Mouse (Mus musculus) T-helper 1 cell (primary cell): ENCODE data around the gene Pfkfb4.

Experiments
- in situ Hi-C: fragments of 300-600 bp; cut with MboI, MseI; formaldehyde crosslinking; loops from one replicate; pipeline ENCODE4 v1.15.1; 2025; ENCODE audit warnings: high pct_unique_total_duplicates

Pfkfb4 gene

GRCm38 (mm10) chr9:108991428-108992084 lies at the start of gene Pfkfb4:
Pfkfb4 (plus strand) TSS chr9:108991778.
- in situ Hi-C loops, result loop anchor here (5.0 kb wide), 1 partner anchor 66 kb away; the partner anchor contains the start of gene Trex1

DNA sequence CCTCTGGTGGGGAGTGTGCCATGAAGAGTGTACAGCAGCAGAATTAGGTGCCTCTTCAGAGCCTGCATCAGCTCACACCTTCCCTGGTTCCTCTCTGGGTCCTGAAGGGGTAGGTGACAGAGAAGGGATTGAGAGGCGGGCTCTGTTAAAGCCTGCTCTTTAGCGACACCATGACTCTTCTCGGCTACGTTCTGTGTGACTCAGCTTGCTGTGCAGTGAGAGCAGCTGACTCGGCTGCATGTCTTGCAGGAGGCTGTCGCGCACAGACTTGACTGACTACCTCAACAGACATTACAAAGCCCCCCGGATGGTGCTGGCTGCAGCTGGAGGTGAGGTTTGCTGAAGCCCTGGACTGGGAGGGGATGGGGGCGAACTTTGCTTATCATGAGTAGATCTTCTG lies 46.5 kb upstream of the Pfkfb4 start:
- in situ Hi-C loops, result no loop called here

GRCm38 (mm10) chr9:108945608-108946007 lies 46.0 kb upstream of the Pfkfb4 start:
- in situ Hi-C loops, result no loop called here

DNA sequence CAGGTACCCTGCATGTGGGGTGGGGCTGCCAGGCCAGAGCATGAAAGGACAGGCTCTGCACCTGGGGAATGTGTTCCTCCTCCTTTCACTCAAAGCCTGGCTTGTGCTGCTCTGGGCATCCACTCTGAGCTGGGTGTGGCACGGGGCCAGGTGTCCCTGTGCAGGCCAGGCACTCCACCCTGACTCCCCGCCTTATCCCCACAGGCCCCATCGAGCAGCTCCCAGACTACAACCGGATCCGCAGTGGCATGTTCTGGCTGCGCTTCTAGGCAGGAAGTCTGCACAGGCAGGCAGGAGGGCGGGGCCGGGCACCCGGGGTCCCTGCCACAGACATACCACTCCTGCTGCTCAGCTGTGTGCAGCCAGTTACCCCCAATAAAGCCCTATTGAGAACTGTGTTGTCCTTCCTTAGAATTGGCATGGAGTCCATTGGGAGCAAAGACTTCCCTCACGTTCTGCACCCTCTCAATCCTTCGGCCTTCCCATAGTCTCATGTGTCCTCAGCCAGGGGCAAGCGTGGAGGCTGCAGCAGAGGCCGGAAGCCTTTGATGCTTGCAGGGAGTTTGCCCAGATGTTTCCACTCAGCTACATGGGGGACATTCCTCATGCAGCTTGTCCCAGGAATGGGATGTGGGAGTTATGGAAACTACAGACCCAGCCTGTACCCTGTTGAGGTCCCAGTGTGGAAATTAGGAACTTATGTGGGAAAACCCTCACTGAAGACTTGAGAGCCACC lies 42.2 kb upstream of the Pfkfb4 start:
- in situ Hi-C loops, result no loop called here

GRCm38 (mm10) chr9:108949967-108950728 lies 41.4 kb upstream of the Pfkfb4 start:
- in situ Hi-C loops, result no loop called here

DNA sequence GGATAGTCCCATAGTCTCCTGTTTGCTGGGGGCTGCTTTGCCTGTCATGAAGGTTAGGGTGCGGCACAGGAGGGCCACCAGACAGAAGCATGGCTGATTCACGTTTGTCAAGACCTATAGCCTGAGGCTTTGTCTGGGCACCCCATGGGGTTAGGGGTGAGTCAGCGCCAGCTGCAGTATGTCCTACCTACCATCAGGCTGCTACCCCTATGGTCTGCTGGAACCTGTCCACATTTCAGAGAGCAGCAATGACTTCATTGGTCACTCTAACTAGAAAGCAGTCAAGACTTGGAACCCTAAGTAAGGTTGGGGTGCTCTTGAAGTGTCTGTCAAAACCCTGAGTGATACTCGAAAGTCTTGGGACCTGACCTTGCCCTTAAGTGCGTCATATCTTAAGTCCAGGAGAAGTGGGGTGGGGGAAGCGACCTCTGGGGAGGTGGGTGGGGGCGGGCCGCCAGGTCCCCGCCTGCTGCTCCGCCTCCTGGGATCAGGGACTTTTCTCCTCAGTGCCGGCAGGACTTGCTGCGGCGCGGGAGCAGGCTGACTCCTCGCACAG lies 38.4 kb upstream of the Pfkfb4 start, which contains the start of gene Col7a1:
Col7a1 (plus strand) TSS at position 506 of the 556 bp plus-strand sequence.
- in situ Hi-C loops, result no loop called here

GRCm38 (mm10) chr9:108955241-108955640 lies 36.3 kb upstream of the Pfkfb4 start:
- in situ Hi-C loops, result no loop called here

DNA sequence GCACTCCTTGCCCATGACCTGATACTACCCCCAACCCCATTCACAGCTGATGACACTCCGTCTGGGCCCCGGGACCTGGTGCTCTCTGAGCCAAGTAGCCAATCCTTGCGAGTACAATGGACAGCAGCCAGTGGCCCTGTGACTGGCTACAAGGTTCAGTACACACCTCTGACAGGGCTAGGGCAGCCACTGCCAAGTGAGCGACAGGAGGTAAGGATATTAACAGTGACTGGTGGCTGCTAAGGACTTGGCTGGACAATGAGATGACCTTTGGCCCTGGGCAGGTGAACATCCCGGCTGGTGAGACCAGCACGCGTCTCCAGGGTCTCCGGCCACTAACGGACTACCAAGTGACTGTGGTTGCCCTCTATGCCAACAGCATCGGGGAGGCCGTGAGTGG lies 35.7 kb upstream of the Pfkfb4 start:
- in situ Hi-C loops, result no loop called here

DNA sequence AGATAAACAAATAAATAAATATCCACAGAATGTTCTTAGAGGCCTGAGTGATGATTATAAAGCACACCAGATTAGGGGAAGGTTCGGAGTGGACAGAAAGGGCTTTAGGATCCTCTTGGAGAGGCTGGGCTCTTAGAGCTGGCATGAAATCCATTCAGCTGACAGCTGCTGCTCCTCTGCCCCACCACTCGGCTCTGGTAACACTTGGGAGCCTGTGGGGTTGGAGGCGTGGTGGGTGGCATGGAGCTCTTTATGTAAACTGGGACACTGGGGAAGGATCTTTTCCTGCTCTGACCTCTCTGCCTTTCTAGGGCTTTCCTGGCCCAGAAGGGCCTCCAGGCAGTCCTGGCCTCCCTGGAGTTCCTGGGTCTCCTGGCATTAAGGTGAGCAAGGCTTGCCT lies 28.0 kb upstream of the Pfkfb4 start:
- in situ Hi-C loops, result no loop called here

DNA sequence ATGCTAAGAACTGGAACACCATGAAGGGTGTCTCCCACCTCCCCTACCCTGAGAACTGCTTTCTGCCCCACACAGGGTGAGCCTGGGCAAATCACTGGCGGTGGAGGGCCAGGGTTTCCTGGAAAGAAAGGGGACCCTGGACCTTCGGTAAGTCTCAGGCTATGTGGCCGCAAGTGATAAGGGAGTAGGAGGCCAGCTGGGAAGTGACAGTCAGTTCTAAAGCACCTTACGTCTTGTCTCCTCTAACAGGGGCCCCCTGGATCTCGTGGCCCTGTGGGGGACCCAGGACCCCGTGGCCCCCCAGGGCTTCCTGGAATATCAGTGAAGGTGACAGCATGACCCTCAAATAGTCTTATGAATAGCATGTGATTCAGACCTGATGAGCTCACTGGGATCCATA lies 27.2 kb upstream of the Pfkfb4 start:
- in situ Hi-C loops, result no loop called here

DNA sequence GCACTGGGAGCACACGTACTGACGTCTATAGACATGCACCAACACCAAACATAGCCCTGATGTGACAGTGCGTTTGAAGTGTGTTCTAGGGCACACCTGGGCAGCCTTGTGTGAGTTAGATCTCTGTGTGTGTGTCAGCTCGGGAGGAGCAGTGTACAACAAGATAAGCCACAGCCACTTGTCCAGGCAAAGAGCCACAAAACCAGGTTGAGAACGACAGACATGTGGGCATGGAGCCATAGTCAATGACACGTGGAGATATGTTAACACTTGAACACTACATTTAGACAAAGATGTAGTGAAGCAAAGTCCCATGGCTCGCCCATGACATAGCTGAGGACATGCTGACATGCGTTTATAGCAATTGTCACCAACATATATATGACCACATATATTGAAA lies 21.0 kb upstream of the Pfkfb4 start:
- in situ Hi-C loops, result no loop called here

GRCm38 (mm10) chr9:108976483-108976882 lies 15.1 kb upstream of the Pfkfb4 start:
- in situ Hi-C loops, result no loop called here

DNA sequence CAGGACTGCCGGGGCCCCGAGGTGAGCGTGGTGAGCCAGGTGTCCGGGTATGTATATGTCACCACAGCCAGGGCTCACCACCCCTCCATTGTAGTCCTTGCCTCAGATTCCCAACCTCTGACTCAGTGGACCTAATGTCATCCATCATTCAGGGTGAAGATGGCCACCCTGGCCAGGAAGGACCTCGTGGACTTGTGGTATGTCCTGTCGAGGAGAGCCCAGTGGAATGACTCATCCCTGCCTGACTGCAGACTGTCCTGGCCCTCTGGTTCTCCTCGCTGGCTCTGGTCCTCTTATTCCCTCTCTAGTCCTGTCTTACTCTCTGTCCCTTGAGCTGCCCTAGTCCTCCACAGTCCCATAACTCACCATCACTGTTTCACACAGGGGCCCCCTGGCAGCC lies 13.6 kb upstream of the Pfkfb4 start:
- in situ Hi-C loops, result no loop called here

DNA sequence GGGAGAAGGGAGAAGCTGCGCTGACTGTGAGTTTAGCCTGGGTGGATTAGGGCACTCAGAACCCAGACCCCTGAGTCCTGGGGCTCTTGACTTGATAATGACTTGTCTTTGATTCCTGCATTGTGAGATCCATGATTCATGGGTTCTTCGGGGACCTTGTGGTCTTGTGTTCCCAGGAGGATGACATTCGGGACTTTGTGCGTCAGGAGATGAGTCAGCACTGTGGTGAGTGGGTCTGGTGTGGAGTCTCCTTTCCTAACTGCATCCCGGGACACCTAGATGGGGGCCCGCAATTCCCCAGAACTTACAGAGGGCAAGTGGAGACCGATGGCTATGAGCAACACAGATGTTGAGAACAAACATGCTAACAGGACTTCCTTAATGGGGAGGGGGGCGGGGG lies 9.1 kb upstream of the Pfkfb4 start:
- in situ Hi-C loops, result loop anchor here (10.0 kb wide), 1 partner anchor 1262 kb away; the partner anchor contains the start of gene Cspg5

GRCm38 (mm10) chr9:108983209-108983608 lies 8.4 kb upstream of the Pfkfb4 start:
- in situ Hi-C loops, result loop anchor here (10.0 kb wide), 1 partner anchor 1262 kb away; the partner anchor contains the start of gene Cspg5

DNA sequence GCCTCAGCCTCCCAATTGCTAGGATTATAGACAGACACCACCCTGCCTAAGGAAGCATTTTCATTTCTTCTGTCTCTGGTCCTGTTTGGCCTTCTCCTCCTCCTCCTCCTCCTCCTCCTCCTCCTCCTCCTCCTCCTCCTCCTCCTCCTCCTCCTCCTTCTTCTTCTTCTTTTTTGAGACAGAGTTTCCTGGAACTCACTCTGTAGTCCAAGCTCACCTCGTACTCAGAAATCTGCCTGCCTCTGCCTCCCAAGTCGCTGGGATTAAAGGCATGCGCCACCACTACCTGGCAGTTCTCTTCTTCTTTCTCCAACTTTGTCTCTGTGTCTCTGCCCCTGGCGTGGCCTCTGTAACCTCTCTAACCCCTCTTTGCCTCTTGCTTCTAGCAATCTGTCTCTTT lies 5.9 kb upstream of the Pfkfb4 start, which contains the start of gene Ucn2:
Ucn2 (plus strand) TSS at position 301 of the 400 bp plus-strand sequence.
- in situ Hi-C loops, result loop anchor here (10.0 kb wide), 1 partner anchor 1259 kb away; the partner anchor contains the start of gene Cspg5

- in situ Hi-C loops, result loop anchor here (10.0 kb wide), 1 partner anchor 1257 kb away; the partner anchor contains the start of gene Cspg5
Observed at GRCm38 (mm10) chr9:108987704-108988350, 3.8 kb upstream of the Pfkfb4 start.

GRCm38 (mm10) chr9:108989802-108990461 lies 1.6 kb upstream of the Pfkfb4 start:
- in situ Hi-C loops, result loop anchor here (5.0 to 10.0 kb wide), 2 partner anchors 67 to 1255 kb away; partner anchors contain the start of genes Cspg5 and Trex1

GRCm38 (mm10) chr9:108990462-108990820 lies 1.1 kb upstream of the Pfkfb4 start:
- in situ Hi-C loops, result loop anchor here (5.0 kb wide), 1 partner anchor 67 kb away; the partner anchor contains the start of gene Trex1

- in situ Hi-C loops, result loop anchor here (5.0 kb wide), 1 partner anchor 65 kb away; the partner anchor contains the start of gene Trex1
Observed at GRCm38 (mm10) chr9:108992085-108992469, 499 bp downstream of the Pfkfb4 start.
